Mouse (Mus musculus): ENCODE data around the gene Gpr62.
A peak's percentile ranks its signal among the peaks of the same experiment; 100 is the strongest.

Gene Gpr62

DNA sequence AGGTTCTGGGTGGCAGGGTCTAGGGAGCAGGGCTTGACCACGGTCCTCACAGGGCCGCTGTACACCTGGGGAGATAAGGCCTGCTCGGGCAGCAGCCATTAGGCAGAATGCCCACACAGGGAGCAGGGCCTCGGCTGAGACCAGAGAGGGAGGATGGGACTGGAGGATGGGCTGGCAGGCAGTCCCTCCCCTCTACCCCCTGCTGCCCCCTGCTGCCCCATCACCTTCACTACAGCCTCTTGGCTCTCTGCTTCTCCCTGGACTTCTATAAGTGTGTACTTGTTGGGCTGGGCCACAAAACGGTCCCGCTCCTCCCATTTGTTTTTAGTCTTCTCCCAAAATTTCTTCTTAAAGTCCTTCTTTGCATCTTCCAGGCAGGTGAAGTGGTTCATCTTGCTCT, 8.7 kb upstream of the Gpr62 start:
- peak; percentile 48 to 61 for DNase-seq (ENCODE audit: low spot score in 2 of 2)

DNA sequence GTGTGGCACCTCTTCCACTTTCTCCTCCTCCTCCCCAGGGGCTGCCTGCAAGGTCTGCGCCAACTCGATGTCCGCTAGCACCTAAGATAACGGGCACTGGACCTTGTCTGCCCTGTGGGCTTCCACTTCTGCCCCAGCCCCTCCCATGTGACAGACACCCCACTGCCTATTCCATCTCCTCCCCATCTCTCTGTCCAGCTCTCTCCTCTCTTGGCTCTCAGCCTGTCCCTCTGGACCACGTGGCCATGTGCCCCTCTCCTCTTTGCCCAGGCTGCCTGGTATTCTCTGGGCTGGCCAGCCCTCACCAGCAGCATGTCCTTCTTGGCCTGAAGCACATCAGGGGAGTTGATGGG, 8.0 kb upstream of the Gpr62 start:
- no peak for DNase-seq (ENCODE audit: low spot score in 2 of 2)

DNA sequence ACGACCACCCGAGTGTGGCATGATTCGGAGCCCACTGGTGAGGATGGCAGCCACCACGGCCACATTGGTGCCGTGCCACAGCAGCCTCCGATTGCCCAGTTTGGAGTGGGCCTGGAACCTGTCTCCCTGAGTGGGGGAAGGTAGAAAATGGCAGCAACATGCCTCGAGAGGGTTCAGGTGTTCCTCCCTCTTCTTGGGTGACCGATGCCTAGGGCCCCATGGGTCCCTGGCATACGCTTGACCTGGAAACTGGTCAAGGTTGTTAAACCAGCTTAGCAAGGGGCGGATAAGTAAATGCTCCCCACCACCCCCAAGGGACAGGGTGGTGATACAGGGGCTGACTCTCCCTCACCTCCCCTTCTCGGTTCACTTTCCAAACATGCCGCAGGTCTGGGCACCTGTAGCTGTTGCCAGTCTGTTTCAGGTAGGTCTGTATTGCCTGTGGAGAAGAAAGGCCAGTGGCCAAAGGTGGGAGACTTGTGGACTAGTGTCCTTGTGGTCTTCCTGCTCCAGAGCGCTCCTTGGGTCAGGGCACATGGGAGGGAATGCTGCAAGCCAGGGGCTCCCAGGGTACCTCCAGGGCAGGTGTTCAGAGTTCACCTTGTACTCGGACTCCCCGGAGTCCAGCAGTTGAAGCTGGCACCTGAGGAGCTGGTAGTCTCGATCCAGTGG, 7.5 kb upstream of the Gpr62 start:
- DNase-seq (ENCODE audit: low spot score in 2 of 2) = no peak

DNA sequence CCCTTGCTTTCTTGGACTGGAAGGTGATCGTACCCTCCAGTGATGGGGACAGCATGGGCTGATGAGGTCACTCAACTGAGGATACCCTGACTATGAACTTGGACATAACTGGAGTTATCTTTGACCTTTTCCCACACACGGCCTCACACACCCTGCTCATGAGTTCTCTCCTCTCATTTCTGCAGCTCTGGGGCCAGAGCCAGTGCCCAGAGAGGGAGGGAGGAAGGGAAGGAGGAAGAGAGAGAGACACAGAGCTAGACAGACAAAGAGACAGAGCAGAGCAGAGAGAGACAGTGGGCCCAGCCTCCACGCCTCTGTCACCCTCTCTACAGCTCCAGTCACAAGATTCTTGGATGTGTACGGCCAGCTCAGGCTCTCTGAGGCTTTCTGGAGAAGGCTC, 6.6 kb upstream of the Gpr62 start:
- DNase-seq (ENCODE audit: low spot score in 2 of 2) = no peak

DNA sequence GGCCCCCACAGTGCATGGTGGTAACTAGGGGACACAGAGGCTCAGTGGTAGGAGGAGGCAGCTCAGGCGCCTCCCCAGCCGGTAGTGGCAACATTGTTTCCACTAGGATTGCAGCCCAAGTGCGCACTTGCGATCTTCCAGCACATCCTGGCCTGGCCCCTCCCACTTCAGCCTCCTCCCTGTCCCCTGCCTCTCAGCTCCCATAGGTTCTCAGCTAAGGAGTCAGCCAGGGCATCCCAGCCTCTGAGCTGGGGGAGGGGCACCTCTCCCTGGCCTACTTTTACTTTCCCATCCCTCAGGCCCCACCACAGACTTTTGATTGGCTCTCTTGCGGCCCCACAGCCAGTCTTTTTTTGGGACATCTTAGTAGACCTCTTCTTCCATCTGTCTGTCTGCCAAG, 6.2 kb upstream of the Gpr62 start:
- peak in 1 of 2 experiments; percentile 48 for DNase-seq (ENCODE audit: low spot score in 2 of 2)

DNA sequence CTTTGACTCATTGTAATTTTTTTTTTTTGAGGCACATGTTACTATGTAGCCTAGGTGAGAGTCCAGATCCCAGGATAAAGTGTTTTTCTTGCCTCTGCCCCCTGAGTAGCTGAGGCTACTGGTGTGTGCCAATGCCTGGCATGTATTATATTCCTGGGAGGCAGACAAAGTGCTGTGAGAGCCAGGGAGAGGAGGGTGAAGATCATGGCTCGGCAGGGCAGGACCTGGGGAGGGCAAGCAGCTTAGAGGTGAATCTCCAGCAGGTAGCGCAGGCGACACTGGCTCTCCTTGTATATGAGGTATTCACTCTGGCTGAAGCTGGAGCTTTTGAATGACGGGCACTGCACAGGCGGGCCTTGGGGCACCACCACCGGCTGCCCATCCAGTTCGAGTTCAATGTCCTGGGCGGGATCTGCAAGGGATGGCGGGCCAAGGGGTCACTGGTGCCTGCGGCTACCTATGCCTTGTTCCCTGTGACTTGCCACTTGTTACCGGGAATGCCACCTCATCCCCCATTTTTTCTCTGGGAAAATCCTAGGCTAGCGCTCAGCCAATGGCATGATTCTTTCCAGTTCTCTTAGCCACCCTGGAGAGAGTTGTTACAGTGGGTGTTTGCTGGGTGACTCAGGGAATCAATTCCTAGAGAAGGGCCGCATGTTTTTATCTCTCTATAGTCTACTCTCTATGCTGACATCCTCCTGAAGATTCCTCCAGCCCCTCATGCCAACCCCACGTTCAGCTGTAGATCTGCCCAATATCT, 5.4 kb upstream of the Gpr62 start:
- DNase-seq (ENCODE audit: low spot score in 2 of 2) = no peak

DNA sequence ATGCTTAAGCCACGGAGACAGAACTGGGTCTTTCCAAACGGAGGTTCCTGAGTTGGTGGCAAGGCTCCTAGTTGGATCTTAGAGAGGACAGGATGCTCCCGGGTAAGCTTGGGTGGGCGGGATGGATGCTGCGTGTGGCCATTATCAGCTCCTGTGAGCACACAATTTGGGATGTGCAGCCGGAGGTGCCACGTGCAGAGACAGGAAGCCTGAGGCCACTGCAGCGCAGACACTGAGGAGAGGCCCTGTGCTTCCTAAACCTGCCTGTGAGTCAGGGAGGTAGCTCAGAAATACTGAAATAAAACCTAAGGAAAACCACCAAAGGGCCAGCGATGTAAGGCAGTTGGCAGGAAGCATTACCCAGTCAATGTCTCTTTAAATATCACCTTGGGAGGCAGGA, 4.0 kb upstream of the Gpr62 start:
- DNase-seq (ENCODE audit: low spot score in 2 of 2) = no peak

DNA sequence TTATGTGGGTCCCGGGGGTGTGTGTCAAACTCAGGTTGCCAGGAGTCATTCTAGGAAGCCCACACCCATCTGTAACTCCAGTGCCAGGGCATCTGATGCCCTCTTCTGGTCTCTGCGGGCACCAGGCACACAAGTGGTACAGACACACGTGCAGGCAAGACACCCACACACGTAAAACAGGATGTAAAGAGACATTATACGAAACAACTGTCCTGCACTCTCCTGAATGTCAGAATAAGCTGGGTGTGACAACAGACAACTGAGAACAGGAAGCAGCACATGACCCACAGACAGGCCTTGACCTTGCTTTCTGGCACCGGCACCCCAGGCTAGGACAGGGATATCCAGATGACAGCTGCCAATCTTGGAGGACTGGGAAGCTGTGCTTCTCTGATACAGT, 3.6 kb upstream of the Gpr62 start:
- no peak for DNase-seq (ENCODE audit: low spot score in 2 of 2)

DNA sequence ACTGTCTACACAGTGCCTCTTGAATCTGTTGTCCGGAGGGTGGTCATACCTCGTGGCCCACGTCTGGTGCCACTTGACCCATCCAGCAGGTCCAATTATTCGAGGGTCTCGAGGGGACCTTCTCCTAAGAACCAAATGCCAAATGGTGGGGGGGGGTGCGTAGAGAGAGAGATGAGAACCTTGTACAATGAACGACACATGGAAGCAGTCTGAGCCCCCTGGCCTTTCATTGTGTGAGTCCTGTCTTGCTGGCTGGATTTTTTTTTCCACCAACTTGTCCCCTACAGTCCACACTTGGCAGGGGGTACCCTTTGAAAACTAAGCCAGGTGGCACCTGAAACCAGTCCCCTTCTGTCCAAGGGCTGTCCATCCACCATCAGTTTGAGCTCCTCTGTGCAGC, 2.0 kb upstream of the Gpr62 start:
- DNase-seq (ENCODE audit: low spot score in 2 of 2) = no peak

DNA sequence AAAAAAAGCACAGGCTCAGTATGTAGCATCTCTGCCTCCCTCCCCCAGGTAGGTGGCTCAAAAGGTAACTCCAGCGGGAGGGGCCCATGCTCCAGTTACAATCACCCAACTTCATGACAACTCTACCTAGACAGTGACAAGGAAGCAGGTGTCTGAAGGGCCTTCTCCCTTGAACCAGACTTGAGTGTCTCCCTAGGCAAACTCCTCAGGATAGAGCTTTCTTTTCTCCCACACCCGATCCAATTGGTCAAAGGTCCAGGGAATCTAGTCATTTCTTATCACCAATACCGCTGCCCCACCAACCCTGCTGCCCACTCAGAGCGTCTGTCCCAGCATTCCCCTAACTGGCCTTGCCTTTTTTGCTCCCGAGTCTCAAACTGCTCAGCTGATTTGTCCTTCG, 983 bp upstream of the Gpr62 start:
- DNase-seq (ENCODE audit: low spot score in 2 of 2) = no peak

DNA sequence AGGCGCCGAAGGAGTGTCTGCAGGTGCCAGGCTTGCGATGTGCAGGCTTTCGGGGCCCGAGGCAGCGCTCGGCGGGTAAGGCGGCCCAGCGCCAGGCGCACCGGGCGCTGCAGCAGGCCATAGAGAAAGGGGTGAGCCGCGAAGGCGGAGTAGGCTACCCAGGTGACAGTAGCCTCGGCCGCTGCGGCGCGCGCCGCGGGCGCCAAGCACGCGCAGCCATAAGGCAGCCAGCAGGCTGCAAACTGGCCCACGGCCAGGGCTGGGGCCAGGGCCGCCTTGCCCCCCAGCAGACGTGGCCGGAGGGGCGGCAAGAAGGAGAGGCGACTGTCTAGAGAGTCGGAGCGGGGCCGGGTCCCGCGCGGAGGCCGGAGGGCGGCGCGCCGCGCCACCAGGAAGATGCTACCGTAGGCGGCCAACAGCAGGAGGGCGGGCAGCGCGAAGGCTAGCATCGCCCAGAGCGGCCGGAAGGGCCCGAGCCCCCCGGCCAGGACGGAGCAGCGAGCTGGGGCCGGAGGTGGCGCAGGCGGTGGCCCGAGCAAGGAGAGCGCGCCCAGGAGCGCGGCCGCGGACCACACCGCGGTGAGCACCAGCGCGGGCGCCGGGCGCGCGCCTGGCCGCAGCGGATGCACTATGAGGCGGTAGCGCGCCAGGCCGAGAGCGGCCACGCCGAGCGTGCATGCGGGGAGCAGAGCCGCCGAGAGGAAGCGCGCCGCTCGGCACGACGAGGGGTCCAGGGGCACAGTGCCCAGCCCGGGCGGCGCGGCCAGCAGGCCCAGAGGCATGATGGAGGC, 792 bp downstream of the Gpr62 start:
- DNase-seq (ENCODE audit: low spot score in 2 of 2) = peak in 1 of 2 experiments; percentile 50

DNA sequence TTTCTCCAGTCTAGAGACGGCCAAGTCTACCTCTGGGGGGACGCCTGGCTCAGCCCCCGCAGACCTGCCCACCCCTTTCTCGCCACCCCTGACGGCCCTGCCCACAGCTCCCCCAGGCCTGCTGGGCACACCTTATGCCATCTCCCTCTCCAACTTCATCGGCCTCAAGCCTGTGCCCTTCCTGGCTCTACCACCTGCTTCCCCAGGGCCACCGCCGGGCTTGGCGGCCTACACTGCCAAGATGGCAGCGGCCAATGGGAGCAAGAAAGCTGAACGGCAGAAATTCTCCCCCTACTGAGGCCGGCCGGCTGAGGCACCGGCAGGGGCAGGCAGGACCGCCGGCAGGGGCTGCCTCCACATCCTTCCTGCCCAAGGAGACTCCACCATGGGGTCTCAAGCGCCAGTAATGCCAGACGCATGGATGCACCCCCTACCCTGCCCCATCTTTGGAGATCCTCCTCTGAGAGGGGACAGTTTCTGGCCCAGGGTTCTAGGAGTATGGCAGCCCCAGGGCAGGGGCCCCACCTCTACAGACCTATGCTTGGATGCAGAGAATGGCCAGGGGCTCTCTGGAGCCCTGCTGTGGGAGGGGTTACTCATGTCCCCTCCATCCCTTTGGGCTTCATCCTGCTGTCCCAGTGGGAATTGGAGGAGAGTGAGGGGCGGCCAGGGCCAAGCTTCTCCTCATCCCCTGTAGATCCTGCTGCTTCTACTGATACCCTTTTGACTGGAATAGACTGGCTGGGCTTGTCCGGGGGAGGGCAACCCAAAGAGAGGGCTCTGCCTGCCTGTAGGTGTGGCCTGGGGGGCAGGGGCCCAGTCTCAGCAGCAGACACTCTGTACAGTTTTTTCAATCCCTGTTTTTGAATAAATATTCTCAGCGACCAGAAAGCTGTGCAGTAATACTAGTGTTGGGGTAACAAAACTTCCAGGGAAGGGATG, 2.3 kb downstream of the Gpr62 start:
- DNase-seq (ENCODE audit: low spot score in 2 of 2) = no peak

DNA sequence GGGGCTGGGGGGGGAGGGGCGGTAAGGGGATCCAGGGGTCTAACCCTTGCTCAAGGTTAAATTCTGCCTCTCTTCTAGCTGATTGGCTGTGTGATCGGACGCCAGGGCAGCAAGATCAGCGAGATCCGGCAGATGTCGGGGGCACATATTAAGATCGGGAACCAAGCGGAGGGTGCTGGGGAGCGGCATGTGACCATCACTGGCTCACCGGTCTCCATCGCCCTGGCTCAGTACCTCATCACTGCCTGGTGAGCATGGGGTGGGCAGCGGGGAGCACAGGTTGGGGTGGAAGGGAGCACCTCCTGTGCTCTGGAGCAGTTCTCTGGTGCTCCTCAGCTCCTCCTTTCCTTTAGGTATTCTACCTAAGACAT, 3.3 kb downstream of the Gpr62 start:
- DNase-seq (ENCODE audit: low spot score in 2 of 2) = no peak

DNA sequence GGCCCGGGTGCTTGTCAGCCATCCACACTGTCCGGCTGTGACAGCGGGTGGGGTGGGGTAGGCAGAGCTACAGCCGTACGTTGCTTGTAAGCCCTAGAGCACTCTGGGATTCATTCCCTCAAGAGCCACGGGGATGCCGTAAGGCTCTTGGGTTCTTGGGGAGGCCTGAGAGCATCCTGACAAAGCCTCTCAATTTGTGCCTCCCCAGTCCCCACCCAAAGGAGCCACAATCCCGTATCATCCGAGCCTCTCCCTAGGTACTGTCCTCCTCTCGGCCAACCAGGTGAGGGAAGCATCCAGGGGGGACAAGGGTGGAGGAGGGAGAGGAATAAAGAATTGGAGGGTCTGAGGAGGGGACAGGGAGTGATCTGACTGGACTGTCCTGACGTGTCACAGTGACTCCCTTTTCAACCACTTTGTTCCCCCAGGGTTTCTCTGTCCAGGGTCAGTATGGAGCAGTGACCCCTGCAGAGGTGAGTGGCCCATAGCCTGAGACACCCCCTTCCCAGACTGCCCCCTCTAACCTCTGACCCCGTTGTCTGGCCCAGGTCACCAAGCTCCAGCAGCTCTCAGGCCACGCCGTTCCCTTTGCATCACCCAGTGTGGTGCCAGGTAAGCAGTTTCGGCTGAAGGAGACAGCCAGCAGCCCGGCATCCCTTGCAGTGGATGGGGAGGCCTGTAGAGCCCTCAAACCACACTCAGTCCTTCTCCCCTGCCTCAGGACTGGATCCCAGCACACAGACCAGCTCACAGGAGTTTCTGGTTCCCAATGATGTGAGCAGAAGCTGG, 3.9 kb downstream of the Gpr62 start:
- no peak for DNase-seq (ENCODE audit: low spot score in 2 of 2)

DNA sequence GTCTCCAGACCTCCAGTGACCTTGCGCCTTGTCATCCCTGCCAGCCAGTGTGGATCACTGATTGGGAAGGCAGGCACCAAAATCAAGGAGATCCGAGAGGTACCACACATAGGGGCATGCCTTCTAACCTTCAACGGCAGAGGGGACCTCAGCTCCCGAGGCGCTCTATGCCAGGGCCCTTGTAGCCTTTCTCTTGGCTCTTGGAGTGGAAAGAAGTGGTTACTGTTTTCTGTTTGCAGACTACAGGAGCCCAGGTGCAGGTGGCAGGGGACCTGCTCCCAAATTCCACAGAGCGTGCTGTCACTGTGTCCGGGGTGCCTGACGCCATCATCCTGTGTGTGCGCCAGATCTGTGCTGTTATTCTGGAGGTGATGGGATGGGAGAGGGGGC, 4.7 kb downstream of the Gpr62 start:
- no peak for DNase-seq (ENCODE audit: low spot score in 2 of 2)

DNA sequence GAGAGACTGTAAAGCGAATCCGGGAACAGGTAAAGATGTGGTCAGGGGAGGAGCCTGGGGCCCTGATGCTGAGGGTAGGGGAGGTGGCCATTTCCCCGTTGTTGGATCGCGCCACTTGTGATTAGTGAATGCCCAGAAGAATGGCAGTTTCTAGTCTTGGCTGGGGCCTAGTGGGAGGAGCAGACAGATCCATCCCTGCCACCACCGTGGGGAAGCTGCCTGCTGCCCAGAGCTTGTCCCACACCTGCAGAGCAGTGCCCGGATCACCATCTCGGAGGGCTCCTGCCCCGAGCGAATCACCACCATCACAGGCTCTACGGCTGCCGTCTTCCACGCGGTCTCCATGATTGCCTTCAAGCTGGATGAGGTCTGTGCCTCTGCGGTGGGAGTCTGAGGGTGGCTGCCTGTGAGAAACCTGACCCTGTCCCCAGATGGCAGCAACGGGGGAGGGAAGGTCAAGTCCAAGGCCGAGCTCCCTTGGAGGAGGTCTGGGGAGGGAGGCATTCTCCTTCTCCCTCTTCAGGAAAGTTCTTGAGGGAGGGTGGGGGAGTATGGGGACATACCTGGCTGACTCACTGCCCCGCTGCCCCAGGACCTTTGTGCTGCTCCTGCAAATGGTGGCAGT, 5.2 kb downstream of the Gpr62 start:
- DNase-seq (ENCODE audit: low spot score in 2 of 2) = no peak

DNA sequence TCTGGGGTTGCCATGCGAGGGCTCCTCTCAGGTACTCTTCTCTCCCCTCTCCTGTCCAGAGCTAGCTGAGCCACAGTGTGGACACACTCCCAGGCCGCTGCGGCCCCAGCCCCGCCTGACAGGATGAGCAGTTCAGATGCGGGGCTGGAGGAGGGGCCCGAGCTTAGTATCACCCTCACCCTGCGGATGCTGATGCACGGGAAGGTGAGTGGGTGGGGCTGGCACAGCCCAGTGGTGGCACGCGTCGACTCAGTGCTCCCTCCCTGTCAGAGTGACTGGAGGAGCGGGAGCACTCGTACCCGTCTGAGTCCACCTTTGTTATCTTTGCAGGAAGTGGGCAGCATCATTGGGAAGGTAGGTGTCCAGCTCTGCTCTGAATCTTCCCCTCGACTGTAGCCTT, 5.8 kb downstream of the Gpr62 start:
- no peak for DNase-seq (ENCODE audit: low spot score in 2 of 2)

DNA sequence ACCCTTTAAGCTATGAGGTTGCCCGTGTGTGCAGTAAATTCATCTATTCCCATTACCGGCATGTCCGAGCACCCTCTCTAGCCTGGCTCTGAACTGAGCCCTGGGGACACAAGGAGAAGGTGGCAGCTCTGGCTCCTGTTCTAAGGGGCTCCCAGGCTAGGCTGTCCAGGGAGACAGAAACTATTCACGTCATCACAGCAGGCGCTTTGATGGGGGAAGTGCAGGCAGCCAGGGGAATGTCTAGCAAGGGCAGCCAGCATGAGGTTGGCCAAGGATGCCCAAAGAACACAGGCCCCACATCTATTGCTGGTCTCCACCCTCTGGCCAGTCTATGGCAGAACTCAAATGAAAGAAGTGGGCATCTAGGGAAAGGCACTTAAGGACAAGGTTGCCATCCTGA, 7.8 kb downstream of the Gpr62 start:
- DNase-seq (ENCODE audit: low spot score in 2 of 2) = no peak

DNA sequence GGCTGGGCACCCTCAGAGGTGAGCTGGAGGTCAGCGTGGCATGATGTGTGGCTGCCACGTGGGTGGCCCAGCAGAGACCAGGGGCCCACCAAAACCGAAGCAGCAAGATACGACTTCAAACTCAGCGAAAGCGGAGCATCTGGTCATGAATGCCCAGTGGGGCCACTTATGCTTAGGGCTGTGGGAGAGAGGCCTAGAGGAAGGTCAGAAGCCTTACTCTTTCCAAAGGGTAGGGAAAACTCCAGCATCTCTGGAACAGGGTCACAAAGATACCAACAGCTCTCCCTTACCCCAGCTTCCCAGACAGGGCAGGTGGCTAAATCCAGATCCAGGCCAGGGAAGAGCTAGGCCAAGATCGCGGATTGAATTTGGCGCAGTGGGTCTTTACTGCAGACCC, 8.6 kb downstream of the Gpr62 start:
- DNase-seq (ENCODE audit: low spot score in 2 of 2) = no peak

DNA sequence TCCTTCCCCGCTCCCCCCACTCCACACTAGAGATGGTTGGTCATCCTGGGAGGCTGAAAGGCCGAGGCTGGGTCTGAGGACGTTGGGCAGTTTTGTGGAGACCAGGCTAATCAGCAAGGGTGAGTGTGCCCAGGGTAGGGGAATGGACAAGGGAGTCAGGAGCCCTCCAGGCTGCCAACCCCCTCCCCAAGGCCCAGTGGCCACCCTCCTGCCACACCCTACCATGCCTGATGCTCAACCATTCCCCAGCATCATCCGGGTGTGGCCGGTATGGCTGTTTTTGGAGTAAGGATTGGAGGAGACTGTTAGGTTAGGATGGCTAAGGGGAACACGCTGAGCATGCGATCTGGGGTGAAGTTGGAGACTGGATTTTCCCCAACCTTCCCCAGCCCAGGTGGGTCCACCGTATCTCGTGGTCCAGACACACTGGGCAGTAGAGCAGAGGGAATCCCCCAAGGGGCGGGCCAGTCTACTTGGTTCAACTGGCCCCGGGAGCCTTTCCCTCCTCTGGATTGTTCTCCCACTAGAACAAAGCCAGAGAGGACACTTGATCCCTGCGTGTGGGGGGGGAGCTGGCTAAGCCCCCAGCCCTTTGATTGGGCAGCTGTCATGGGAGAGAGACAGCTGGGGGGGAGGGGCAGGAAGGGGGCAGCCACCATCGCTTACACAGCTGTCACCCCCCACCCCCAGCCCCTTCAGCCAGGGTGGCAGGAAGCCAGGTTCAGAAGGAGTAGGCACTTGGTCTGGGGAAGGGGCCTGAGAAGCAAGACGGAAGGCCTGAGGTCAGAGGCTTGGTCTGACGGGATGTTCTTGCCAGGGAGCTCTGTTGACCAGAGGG, 9.2 kb downstream of the Gpr62 start:
- no peak for DNase-seq (ENCODE audit: low spot score in 2 of 2)
